Mouse (Mus musculus): Measurements from ENCODE around the gene Pias1.
"Not testable (repeated sequence)": the region's sequence is repeated elsewhere in the genome, so short reads cannot be mapped to it uniquely, and the experiment has no call there.

The Pias1 gene

DNA sequence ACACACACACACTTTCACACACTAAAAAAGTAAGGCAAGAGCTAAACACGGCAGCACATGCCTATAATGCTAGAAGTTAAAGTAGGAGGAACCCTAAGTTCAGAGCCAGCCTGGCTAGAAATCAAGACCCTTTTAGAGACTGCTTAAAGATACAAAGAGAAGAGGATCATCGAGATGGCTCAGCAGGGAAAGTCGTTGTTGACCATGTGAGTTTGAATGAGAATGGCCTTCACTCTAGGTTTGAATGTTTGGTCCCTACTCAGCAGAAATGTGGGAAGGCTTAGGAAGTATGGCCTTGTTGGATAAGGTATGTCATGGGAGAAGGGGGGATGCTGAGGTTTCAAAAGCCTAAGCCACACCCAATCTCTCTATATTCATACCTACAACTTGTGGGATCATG lies 46.8 kb downstream of the Pias1 start:
- no peak for DNase-seq (ENCODE audit: low spot score in 2 of 2)

DNA sequence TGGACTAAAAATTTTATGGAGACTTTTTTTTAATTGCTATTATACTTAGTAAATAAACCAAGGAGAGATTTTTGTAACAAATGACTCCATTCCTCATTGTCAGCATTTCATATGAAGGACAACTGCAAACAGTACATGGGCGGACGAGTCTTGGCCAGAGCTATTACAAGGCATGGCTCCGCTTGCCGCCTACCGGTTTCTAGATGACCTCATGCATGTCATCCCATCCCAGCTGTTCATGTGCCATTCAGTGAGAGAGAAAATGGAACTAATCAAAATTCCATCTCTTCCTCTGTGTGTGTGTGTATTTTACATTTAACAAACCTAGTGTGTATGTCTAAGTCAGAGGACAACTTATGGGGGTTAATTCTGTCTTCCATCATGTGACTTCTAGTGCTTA lies 51.9 kb downstream of the Pias1 start:
- DNase-seq (ENCODE audit: low spot score in 2 of 2): no peak

DNA sequence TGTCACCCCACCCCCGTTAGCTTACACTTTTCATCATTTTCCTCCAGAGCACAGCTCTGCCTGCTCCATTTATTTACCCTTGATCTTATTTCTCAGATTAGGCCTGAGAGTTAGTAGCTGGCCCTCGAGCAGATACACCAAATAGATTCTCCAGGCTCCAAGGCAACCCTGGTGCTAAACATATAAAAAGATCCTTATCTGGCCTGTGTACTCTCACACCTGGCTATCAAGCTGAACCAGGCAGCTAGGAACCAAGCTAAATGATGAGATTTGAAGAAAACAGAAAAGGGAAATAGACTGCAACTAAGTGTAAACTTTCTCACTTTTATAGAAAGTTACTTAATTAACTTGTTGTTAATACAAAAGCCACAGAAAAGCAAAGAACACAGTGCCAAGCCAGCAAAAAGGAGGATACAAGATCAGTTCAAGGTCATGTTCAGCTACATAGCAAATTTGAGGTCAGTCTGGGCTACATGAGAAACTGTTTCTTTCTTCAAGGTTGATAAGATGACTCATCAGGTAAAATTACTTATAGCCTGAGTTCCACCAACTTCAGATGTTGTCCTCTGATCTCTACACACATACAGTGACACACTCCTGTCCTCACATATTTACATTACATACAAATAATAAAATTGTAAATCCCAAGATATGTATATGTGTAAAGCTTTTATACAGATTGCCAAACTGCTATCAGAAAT lies 52.9 kb downstream of the Pias1 start:
- DNase-seq (ENCODE audit: low spot score in 2 of 2): no peak

DNA sequence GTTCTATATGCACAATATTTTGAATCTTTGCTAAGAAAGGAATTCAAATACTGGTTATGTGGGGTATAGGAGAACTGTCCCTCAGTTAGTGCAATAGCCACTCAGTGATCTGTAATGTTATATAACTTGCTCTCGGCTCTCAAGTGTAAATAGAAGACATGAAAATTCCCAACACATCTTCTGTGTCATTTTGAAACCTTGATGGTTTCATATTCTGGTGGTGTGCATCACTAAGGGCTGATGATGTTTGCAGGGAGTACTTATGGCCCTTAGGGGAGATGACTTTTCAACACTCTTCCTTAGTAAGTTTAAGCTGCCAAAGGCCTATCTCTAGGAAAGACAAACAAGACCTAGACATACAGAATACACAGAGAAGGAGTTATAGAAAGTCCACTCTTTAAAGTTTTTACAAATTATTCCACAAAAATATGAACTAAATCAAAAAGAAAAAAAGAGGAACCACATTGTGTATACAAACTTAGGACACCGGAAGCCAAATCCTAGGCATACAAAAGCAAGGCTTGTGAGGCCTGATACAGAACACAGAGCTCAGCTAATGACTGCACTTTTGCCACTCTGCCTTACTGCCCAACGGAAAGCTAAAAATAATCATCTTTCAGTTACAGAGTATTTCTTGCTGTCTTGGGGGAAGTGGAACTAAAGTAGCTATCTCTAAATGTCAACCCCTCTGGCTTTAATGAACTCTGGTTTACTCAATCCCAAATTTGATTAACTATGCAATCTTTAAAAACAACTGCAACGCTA lies 55.0 kb downstream of the Pias1 start:
- DNase-seq (ENCODE audit: low spot score in 2 of 2): no peak

DNA sequence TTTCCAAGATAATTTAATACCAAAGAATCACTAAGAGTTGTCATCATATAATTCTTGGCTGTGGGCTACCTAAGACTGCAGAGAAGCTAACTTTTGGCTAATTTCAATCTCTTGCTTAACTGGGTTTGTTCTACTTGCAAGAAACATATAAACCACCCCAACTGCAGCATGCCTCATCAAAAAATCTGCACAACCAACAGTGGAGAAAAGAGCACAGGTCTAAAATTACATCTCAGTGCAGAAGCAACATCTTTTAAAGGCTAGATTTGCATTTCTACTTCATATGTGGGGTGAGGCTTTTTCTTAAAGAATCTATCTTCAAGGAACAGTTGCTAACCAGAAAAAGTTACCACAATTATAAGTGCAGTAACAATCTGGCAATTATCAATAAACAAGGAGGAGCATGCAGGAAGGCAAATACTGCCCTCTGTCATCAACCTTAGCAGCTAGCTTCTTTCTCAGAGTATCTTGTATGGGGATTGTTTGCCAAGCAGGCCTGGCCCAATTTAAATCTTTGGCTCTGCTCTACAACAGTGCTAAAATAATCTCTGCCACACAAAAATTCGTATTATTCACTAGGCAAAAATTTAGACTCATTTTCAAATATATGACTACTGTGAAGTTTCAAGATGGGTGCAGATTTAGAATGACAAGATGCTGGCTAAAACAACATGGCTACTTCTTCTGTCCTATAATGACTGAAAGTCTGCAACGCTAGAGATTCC lies 62.7 kb downstream of the Pias1 start:
- no peak for DNase-seq (ENCODE audit: low spot score in 2 of 2)

DNA sequence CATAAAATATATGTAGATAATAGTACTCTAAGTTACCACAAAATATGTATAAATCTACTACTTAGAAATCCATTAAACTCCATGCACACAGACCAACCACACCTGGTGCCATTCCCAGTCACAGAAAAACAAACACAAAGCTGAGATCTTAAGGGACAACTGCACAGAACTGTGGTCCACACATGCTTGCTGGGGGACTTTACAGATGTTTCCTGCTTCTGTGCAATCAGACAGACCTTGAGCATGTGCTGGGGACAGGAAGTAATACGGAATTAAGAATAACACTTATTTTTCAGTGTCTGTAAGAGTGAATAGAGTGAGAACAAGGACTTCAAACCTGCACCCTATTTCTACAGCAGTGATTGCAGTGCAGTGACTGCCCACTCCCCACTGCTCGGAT lies 66.8 kb downstream of the Pias1 start:
- DNase-seq (ENCODE audit: low spot score in 2 of 2): no peak

DNA sequence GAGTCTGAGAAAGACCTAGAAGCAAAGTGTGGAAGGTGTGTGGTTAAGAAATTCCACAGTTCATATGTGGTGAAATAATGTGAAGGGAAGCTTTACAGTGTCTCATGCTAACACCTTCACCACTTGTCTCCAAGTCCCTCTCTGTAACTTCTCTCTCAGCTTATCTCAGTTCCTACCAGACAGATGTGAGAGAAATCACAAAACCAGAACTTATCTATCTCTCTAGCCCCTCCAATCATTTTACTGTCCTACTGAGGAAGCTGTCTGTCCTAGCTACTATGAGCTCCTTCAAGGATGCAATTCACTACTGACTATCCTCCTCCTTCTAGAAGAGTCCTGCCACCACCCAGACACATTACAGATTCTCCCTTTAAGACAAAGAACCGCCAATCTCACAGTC lies 70.7 kb downstream of the Pias1 start:
- DNase-seq (ENCODE audit: low spot score in 2 of 2): no peak

DNA sequence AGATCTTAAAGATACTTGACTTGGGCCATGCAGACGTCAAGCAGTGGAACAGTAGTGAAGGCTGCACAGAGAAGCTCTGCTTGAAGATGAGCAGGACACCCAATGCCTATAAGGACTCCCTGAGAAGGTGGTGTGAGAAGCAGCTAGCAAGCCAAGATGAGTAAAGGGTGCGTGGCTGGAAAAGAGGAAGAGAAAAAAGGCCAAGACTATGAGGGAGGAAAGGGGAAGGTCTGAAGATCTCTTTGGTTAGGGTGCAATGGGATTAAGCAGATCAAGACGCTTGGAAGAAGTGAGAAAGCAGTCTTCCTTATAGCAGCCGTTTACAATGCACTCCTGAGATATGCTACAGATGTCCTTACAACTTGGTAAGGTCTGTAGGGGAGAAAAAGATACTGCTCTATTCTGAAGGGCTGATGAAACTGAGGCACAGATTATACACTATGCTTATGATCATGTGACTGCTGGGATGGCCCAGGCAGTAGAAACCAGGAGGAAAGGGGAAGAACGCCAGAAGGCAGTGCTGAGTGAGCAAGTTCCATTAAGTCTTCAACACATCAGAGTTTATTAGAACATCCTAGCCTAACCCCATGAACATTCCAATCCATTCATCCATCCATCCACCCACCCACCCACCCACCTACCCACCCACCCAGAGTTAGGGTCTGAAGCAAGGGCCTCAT lies 74.2 kb downstream of the Pias1 start:
- DNase-seq (ENCODE audit: low spot score in 2 of 2): no peak

DNA sequence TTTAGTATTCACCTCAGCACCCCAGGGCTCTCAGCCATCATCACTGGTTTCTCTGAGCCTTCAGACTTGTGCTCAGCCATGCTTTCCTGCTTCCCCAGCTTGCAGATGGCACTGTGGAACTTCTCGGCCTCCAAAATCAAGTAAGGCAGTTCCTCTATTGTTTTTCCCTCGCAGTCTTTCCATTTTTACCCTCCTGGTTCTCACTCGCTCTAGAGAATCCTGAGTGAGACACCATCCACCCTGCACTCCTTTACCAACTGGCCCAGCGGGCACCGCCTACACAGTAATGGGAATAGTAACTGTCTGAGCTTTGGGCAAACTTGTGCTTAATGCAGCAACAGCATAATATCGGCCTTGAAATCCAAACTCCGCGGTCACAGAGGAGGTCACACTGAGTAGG lies 82.7 kb downstream of the Pias1 start:
- no peak for DNase-seq (ENCODE audit: low spot score in 2 of 2)

DNA sequence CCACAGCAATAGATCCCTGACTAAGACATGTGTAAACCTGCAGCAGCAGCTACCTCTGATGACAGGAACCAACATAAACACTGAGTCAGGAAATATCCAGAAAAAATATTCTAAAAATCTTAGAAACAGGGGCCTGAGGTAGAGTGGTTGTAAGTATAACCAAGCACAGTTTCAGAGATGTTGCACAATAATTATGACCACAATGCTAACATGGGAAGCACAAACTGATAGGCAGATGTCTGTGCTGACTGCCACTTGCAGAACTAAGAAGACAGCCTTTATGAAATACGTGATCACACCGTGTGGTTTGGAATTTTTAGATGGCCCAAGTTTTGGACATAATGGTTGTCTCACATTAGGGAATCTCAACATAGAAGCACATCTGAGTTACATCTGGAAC lies 83.9 kb downstream of the Pias1 start:
- DNase-seq (ENCODE audit: low spot score in 2 of 2): no peak

DNA sequence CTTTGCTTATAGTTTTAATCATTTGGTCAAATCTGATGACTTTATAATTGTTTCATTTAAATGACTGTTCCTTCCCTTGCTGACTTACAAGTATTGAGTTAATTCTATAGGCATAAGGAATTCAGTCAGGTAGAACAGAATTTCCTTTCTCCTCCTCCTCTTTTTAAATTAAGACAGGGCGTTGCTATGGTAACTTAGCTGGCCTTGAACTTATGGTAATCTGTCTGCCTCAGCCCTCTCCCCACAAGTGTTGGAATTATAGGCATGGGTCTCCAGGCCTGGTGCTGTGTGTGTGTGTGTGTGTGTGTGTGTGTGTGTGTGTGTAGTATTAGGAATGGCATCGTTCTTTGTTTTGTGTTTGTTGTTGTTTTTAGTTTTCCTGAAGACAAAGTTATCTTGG lies 86.0 kb downstream of the Pias1 start:
- no peak for DNase-seq (ENCODE audit: low spot score in 2 of 2)

DNA sequence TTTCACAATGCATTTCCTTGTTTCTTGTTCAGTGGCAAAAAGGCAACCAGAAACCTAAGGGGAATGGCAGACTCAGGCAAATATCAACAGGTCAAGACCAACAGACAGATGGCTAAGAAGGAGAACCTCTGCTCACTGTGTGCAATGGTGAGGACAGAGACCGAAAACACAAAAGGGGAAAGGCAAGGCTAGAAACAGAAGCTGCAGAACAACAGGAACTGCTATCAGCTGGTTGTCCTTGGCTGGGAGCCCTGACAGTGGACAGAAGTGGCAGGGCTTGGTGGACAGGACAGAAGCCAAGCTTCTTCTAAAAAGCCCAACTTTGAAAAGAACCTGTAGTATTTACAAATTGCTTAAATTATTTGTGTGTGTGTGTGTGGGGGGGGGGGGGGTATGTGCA lies 93.2 kb downstream of the Pias1 start:
- DNase-seq (ENCODE audit: low spot score in 2 of 2): no peak

DNA sequence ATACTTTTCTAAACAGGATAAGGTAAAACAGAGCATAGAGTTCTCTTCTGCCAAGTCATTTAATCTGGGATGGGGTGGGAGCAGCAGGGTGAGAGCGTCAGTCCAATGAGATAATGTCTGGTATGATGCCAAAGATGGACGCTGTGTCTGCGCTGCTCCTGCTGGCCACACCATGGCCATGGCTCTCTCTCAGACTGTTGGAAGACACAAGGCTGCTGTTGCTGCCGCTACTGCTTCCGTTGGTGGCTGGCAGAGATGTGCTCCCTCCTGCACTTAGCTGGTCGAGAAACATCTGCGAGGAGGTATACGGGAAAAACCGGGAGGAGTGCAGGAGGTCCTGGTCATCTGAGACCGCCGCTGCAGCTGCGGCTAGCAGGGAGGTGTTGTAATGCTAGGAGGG lies 105.9 kb downstream of the Pias1 start:
- DNase-seq (ENCODE audit: low spot score in 2 of 2): no peak

DNA sequence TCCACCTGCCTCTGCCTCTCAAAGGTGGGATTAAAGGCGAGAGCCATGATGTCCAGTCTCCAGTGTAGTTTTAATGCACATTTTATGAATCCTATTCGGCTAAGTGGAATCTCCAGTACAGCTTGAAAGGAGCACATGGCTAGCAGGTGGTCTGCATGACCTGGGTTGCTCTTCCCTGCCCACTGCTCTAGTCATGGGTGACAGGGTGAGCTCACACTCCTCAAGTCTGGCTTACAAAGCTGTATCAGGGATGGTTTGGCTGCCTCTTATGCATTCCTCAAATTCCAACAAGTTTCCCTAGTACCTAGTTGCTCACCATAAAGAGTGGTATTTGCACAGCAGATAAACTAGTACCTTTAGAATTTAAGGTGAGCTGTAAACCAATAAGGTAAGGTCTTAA lies 109.9 kb downstream of the Pias1 start:
- DNase-seq (ENCODE audit: low spot score in 2 of 2): no peak

DNA sequence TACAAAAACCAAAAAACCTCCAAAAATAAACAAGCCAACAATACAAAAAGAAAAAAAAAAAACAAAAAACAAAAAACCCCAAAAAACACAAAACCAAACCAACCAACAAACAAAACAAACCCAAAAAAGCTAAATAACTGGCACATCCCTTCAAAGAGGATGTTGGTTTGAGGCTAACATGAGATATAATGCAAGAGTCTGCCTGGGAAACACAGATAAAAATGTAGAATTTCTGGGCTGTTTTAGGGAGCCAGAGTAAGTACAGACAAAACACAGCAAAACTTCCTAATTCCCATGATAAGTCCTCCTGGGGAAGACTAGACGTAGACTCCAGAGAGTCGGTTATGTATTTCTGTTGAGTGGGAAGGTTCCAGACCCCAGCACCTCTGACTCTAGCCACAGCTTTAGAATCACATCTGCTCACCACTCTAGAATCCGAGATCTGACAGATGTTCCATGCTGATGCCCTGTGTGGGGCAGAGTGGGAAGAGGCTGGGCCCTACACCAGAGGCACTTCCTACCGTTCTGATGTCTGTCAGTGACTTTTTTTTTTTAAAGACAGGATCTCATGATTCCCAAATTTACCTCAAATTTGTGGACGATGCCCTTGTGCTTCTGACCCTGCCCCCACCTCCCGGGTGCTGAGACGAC lies 110.6 kb downstream of the Pias1 start:
- DNase-seq (ENCODE audit: low spot score in 2 of 2): no peak

DNA sequence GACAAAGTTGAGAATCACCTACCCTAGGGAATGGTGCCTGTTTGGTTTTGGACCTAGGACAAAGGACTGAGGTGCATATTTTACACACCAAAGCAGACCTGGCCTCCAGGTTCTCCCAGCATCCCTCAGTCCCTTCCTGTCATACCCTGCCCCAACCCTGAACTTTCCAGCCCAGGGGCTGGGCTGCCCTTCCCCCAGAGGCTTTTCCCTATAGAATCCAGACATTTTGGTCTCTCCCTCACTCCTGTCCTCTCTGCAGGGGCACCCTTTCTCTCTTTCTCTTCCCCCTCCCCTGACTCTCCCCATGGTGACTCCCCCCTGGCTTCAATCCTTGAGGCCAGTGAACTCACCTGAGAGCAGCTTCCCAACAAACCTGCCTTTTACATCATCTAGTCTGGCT lies 117.0 kb downstream of the Pias1 start:
- DNase-seq (ENCODE audit: low spot score in 2 of 2): peak in 1 of 2 experiments; percentile 50

DNA sequence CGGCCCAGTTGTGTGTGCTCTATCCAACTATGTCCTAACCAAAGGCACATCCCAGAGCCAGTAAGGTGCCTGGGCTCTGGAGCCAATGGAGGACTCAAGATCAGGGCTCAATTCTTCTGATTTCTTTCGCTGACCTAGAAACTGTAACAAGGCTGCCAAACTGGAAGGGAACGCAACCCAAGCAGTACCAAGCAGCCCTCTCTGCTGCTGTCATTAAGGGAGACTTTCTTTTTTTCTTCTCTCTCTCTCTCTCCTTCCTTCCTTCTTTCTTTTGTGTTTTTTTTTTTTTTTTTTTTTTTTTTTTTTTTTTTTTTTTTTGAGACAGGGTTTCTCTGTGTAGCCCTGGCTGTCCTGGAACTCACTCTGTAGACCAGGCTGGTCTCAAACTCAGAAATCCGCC lies 118.5 kb downstream of the Pias1 start:
- not testable (repeated sequence) for DNase-seq (ENCODE audit: low spot score in 2 of 2)

DNA sequence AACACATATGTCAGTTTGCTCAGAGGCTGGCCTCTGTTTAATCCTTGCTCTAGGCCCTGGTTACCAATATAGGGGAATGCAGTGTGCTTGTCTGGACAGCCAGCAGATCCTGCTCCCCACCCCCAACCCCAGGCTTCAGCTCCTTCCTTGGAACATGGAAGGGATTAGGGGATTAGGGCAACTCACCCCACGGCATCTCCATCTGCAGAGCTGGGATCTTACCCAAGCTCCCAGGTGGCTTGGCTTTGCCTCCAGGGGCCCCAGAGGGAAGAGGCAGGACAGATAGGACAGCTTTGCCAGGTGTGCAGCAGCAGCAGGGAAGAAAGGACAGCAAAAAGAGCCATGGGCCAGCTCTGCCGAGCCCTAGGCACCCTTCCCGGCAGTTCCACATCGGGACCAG lies 126.9 kb downstream of the Pias1 start:
- no peak for DNase-seq (ENCODE audit: low spot score in 2 of 2)

DNA sequence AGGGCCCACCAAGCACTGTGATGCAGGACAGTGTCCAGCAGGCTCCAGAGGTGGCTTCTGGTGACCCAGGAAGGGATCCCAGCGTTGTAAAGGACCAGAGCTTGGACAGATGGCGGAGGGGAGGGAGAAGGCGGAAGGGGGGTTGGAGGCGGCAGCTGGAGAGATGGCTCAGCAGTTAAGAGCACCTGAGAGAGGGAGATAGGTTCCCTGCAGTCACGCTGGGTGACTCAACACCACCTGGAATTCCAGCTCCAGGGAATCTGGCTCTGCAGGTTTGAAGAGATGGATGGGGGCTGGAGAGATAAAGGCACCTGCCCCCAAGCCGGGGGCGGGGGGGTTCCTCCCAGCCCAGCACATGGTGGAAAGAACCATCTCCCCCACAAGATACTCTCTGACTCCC lies 127.6 kb downstream of the Pias1 start:
- not testable (repeated sequence) for DNase-seq (ENCODE audit: low spot score in 2 of 2)

DNA sequence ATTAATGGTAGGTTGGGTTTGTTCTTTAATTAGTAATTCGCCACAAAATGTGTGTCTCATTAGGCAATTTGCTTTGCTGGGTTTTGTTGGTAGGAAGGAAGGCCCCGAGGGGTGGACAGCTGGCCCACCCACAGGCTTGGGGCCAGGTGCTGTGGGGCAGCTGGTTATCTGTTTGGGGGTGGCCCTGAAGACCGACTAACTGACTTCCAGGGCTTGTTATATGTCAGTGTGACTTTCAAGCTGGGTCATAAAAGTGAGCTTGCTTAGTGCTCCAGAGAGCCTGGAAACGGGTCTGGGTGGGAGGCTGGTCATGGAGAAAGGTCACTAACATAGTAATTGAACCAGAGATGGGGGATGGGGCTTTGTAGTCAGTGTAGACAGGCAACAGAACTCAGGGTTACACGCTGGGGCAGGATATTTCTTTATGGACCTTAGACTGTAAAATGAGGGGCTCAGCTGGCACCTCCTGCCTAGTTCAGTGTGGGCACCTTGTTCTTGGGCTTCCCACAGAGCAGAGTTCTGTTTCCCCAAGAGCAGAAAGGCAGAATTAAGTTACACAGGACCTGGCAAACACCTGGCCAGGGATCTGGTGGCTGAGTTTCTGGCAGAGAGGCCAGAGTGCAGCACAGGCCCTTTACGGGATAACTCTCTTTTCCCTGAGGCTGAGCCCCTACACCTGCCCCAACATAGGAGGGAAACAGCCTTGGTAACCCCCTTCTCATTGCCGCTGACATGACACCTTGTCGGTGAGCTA lies 129.3 kb downstream of the Pias1 start:
- no peak for DNase-seq (ENCODE audit: low spot score in 2 of 2)

DNA sequence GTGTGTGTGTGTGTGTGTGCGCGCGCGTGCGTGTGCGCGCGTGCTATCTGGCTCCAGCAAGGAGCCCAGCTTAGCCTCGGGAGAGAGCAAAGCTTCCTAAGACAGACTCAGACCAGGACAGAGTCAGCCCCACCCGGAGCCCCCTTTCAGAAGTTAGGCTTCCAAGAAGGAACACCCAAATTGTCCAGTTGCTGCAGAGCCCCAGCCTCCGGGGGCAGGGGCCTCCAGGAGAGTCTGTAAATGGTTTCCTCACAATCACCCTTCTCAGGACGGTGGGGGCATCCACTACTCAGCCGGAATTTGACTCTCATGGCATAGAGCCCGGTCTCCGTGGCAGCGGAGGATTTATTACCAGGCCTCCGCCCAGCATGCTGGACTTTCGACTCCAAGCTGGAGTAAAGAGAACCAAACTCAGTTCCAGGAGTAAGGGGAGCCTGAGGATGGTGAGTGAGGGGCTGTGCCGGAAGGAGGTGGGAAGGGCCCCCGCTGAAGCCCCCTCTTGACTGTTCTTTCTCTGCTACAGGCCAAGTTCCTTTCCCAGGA lies 129.9 kb downstream of the Pias1 start, which contains the start of gene Calml4:
TSS of gene Calml4 (plus strand) at position 362 of the 543 bp plus-strand sequence.
- peak; percentile 82 to 88 for DNase-seq (ENCODE audit: low spot score in 2 of 2)

Measured in urinary bladder, postnatal 4 days (tissue).